Mouse (Mus musculus) naive thymus-derived CD4-positive, alpha-beta T cell, adult 2 months (primary cell): ENCODE measurements at regions not wholly inside any gene's neighbourhood (a gene's known extent, or its start where the extent isn't known, plus 50 kb on each side); places are given as distances from the start of the nearest gene placed in this dataset.

Experiments used
- DNase-seq: peaks from one replicate; pipeline ENCODE4 v3.0.0-alpha.2; 2011; ENCODE audit warnings: low read depth

- DNase-seq: no peak
Observed at GRCm38 (mm10) chr13:44608681-44609335, 120.5 kb upstream of the Jarid2 start.

DNA sequence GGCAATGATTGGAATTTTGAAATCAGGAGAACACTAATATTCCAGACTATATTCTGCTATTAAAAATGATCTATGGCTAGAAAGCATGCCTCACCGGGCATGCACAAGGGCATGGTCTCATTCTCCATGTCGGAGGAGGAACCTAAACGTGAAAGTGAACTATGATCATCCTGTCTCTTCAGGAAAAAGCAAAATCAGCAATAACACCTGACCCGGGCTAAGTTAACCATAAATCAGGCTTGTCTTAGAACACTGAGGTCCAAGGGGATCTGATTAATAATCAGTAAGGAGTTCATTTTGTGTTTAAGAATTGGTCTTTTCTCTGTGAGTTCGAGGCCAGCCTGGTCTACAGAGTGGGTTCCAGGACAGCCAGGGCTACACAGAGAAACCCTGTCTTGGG lies 119.7 kb upstream of the Jarid2 start:
- no peak for DNase-seq

DNA sequence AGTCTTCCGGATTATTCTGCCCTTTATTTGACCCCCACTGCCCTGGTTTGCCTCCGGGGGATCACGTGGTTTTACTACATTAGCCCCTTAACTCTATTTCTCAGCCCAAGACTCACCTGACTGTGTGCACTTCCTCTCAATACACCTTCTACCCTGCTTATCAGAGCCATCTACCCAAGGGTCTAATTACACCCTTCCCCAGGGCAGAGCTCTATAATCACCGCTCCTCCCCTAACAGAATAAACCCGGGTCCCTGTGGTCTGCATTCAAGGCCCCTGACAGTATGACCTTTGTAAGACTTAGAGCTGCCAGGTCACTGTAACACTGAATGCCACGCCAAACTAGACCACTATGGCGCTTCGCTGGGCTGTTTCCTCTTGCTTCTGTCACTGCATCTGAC lies 113.6 kb upstream of the Jarid2 start:
- no peak for DNase-seq

- no peak for DNase-seq
Observed at GRCm38 (mm10) chr13:44618368-44618767, 110.9 kb upstream of the Jarid2 start.

DNA sequence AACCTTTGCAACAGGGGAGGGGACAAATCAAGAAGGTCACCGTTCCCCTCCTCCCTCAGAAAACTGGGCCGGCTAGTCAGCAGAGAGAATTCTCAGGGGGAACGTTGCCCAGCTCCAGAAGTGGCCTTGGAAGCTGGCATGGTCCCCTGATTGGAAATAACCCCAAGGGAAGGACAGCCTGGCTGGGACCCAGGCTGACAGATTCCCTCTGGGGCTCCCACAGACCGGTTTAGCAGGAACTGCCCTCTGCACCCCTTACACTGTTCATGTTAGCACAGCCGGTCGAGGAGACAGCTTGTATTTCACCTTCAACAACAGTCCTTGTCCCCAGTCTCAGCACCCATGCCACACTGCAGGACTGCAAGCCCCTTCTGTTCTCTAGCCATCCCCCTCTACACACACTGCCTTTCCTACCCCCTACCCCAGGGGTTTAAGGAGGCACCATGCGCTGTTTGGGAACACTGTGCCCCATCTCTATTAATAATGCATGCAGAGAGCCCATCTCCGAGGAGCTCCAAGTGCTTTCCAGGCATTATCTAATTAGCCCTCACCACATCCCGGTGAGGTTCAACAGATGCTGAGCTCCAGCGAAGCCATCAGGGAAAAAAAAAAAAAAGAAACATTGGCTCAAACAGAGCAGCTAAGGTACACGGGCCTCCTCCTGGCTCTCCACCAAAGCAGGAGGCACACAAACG lies 106.5 kb upstream of the Jarid2 start:
- no peak for DNase-seq

DNA sequence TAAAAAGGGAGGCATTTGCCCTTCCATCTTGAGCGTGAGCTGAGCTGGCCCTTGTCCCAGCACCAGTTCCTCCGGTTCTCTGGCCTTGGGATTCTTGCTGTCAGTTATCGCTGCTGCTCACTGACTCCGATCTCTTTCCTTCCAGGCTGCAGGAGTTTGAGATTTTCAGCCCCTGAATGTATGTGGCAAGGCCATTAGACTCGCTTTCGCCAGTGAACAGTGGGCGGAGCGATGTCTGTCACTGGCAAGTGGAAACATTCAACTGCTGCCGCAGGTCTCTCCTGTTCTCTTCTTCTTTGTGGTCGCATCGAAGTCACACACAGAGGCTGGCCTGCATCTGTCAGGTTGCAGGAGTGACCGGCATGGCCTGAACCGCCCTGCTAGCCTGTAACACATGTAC lies 104.6 kb upstream of the Jarid2 start:
- DNase-seq: no peak

DNA sequence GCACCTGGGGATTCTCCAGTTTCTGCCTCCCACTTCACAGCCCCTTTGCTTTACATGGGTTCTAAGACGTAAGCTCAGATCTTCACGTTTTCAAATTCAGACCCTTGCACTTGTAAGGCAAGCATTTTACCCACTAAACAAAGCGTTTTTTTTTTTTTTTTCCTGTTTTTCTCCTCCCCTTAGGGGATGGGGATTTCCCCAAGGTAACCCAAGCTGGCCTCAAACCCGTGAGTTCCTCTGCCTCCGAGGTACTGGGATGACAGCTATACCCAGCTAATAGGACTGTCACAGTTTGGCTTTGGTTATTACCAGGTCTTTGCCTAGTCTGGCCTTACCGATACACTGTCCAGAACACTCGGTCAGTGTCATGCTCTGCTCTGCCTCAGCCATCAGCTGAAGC lies 103.5 kb upstream of the Jarid2 start:
- DNase-seq: no peak

GRCm38 (mm10) chr13:44626806-44627205 lies 102.5 kb upstream of the Jarid2 start:
- DNase-seq: no peak

GRCm38 (mm10) chr13:44630061-44630460 lies 99.2 kb upstream of the Jarid2 start:
- DNase-seq: no peak

GRCm38 (mm10) chr13:44634616-44635015 lies 94.7 kb upstream of the Jarid2 start:
- peak; percentile 44 for DNase-seq

- peak; percentile 25 for DNase-seq
Observed at GRCm38 (mm10) chr13:44635221-44636007, 93.9 kb upstream of the Jarid2 start.

DNA sequence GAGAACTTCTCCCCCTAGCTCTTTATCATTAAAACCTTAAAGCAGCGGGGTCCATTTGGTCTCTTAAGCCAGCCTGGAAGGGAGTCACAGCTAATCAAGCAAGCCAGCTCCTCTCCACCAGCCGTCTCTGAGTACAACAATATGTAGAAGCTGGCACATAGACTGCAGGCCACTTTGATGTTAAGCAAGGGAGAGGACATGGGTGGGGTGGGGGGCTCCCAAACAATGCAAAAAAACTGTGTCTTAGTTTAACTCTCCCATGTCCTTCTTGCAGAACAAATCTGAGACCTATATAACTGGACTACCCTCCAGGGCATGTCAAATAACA lies 93.3 kb upstream of the Jarid2 start:
- DNase-seq: no peak

- DNase-seq: no peak
Observed at GRCm38 (mm10) chr13:44642361-44642760, 86.9 kb upstream of the Jarid2 start.

DNA sequence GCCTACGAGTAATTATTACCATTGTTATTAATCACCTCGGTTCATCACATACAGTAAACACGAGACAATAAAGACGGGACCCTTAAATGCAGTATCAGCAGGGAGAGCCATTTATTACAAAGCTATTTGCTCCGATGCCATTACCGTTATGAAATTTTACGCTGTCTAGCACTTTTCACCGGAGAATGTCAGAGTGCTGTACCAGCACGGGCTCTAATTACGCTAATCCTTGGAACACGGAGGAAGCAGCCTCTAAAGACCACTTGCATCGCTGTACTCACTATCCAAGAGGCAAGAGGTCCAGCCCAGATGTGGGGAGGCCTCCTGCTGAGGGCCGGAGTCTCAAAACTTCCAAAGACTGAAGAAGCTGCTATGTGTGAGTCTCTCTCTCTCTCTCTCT lies 79.2 kb upstream of the Jarid2 start:
- no peak for DNase-seq

- DNase-seq: no peak
Observed at GRCm38 (mm10) chr13:44651259-44652238, 77.7 kb upstream of the Jarid2 start.

- DNase-seq: no peak
Observed at GRCm38 (mm10) chr13:44657905-44658414, 71.3 kb upstream of the Jarid2 start.

- DNase-seq: no peak
Observed at GRCm38 (mm10) chr13:44659861-44660260, 69.4 kb upstream of the Jarid2 start.

- no peak for DNase-seq
Observed at GRCm38 (mm10) chr13:44663062-44663461, 66.2 kb upstream of the Jarid2 start.

DNA sequence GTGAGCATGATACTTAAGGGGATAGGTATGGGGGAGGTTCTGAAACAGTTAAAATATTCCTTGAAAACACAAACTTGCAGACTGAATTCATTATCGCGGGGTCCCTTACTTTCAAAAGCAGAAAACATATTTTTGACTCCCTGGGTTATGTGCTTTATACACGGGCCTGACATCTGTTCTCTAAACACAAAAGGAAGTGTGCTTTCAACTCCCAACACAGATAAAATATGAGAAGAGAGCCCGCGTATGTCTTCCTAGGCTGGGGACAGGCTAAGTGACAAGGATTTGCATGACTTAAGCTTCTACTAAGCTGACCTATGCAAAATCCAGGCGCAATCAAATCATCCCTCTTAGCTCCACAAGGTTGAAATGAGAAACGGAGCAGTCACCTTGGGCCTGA lies 65.5 kb upstream of the Jarid2 start:
- DNase-seq: no peak

DNA sequence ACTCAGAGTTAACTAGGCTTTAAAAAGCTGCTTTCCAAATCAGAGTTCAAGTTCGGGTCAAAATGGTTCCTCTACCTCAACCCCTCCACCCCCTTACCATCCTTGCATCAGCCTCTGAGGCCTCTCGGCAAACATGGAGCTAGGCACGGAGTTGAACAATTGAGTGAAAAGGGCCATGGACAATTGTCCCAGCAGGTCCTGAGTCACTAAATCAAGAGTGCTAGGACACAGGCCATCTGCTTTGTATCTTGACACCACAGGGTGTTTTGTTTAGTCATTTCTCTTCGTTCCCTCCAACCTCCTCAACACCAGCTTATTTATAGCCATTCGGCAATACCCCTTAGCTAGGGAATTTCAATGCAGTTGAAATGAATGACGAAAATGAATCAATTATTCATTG lies 59.5 kb upstream of the Jarid2 start:
- no peak for DNase-seq

- no peak for DNase-seq
Observed at GRCm38 (mm10) chr13:44673337-44673966, 55.8 kb upstream of the Jarid2 start.
